Mouse (Mus musculus): ENCODE data around the gene Pitpnm3.

The Pitpnm3 gene

DNA sequence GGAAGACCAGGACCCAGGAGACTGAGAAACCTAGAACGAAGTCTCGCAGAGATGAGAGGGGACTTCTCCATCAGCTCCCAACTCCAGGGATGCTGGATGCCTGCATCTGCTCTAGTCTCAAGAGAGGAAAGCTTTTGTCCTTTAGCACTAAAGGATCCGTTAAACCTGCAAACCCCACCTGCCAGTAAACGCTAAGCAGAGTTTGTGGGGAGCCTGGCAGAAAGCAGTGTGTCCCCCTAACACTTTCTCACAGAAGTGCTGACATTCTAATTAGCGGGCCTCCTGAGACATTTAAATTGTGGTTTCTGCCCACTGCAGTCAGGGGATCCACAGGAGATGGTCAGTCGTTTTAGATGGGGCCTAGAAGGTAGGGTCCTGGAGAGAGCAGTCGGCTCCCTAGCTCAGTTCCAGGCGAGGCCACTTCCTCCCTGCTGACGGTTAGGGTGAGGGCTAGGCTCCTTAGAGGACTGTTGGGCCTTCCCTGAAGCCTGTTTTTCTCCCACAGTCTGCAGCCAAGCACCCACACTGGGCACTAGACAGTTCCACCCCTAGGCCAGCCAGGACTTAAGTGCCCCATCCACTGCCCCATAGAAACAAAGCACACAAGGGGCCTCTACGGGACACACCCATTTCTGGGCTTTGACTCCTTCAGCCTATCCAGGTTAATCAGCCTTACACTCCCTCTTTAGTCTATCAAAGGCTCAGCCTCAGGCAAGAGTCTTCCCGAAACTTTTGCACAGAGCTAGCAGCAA lies 829 bp upstream of the Pitpnm3 start:
- DNase-seq (ENCODE audit: low spot score in 2 of 2): no peak

DNA sequence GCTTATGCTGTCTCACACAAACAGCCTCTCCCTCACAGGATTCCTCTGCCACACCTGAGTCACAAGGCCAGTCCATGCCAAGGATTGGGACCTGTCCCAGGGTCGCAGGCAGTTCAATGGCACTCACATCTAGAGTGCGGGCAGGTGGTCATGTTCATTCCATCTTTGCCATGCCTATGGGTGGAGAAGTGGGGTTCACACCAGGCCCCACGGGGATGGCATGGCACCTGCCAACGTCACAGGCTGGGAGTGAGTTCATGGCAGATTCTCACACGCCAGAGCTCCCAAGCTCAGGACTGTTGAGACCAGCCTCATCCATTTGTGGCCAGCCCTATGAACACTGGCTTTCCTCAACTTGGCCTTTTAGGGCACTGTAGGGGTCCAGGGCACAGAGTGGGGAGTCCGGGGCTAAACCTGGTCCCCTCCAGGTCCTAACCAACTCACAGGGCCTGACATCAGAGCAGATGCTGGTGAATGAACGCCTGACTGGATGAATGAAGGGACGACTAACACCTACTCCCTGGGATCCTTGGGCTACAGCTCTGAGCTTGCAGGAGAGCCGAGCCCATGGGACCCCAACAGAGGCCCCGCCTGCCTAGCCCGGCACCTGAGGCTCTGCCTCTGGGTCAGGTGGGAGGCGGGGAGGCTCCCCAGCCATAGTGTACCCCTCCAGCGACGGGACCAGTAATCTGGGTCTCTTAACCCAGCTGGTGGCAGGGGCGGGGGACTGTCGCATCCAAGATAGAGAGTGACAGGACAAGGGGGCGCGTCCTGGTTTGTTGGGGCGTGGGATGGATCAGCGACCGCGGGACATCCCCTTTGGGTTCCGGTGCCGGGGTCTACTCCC lies 819 bp downstream of the Pitpnm3 start:
- no peak for DNase-seq (ENCODE audit: low spot score in 2 of 2)

DNA sequence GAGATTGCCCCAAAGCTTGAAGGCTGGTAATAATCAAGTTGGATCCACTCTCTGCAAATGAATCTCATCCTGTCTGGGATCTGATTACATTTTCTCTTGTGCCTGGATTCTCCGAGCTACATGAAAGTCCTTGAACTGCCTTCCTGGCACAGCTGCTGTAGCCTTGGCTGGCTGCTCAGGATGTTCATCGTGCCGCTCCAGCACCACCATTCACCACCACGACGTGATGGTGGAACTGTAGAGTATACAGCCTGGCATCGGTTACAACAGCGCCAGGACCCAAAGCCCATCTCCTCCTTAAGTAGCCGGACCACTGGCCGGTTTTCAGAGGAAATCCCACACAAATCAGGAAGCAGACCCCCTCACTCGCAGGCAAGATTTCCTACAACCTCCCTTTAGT lies 2.5 kb downstream of the Pitpnm3 start:
- DNase-seq (ENCODE audit: low spot score in 2 of 2): no peak

DNA sequence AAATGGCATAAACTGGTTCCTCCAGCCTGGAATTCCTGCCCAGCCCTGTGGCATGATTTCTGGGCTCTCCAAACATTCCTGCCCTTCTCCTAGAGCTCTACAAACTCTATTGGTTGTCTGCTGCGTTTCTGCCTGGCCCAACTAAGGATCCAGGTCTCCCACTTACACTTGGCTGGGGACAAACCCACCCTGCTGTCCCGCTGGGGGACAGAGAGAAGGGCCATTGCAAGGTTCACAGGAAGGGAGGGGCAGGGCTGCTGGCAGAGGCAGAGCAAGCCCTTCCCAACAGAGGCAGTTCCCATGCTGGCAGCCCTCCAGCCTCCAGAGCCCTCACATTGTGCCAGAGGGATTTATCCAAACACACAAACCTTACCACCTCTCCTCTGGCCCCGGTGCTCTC lies 3.3 kb downstream of the Pitpnm3 start:
- DNase-seq (ENCODE audit: low spot score in 2 of 2): no peak

DNA sequence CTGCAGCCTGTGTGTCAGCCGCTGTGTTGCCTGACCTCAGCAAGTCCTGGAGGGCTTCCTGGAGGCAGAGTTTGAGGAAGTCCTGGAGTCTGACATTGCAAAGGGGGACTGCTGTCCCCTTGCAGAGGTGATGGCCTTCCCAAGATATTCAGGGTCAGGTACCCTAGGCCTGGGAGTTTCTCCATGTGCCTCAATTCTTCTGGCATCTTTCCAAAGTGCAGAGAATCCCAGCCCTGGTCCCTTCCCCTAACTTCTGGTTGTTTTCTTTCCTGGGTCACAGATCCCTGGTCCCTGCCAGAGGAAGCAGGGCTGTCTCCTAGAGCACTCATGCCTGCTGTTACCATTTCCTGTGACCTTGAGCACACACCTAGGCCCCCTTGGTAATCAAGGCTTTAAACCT lies 3.9 kb downstream of the Pitpnm3 start:
- no peak for DNase-seq (ENCODE audit: low spot score in 2 of 2)

DNA sequence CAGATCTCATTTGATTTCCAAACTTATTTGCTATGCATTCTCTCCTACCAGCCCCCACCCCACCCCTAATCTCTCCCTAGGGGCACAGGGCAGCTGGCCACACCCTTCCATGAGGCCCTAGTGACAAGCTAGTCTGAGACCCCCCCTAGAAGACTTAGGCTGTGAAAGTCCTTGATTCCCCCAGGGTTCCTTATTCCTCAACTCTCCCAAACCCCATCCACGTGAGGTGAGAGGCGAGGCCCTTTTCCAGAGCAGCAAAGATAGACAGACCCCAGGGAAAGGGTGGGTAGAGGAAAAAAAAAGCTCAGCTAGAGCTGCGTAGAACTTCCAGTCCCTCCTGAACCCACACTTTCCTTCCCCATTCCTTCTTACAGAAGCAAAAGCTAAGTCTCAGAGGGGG lies 4.7 kb downstream of the Pitpnm3 start:
- DNase-seq (ENCODE audit: low spot score in 2 of 2): no peak

DNA sequence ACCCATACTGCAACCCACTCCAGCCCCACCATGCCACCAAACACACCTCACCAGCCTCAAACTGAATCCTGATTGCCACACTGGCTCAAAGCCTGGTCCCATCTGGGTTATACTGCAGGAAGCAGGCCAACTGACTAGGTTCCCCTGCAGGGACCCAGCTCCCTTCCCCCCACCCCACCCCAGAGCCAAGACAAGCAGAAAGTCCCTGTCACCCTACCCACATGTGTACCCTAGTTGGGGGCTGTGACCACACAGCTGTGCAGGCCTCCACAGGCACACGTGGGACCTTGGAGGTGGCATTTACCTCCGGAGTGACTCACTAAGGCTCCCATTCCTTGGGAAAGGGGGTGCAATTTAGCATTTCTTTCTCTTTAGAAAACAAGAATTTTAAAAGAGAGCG lies 5.1 kb downstream of the Pitpnm3 start:
- no peak for DNase-seq (ENCODE audit: low spot score in 2 of 2)

DNA sequence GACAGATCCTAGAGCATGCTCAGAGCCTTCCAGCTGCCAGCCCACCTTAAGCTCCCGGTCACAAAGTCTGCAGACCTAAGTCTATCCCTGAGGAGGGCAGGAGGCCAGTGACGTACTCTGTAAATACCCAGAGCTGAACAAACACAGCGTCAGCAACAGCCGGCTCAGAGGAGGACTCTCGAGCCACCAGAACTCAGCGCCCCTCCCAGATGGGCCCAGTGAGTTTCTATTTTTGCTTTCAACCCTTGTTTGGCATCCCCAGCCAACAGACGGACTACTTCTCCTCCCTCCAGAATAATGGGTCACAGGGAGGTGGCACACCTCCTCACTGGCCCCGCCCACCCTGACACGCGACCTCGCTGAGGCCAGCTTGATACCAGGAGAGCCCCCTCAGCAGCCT lies 5.6 kb downstream of the Pitpnm3 start:
- no peak for DNase-seq (ENCODE audit: low spot score in 2 of 2)

DNA sequence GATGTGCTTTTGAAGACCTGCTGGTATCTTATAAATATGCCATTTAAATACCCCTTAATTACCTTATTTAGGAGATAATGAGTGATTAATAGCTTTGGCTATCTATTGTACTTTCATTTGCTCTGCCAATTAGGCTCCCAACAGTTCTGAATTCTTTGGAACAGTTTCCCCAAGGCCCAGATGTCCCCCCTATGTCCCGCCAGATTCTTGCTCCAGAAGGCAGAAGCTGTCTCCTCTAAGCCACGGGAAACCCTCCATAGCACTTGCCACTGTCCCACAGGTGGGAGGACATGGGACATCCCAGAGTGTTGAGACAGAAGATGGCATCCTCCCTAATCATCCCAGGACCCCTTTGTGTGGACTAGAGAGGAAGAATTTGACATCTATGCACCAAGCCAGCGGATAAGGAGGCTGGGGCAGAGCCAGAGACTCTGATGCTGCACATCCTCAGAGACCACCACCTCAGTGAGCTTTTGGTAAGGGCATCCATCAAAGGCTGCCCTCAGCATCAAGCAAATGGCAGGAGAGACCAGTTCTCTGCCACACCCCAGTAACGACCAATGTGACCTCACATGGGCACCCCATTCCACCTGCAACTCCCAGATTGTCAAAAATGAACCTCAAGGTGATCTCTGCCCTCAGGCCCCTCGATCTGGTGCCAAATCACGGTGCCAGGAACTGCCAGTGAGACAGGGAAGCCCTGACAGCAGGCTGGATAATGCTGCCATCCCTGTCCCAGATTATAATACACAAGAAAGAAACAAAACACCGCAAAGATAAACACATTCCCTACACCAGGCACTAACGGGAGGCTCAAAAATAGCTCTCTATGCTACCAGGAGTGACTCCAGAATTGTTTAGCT lies 6.3 kb downstream of the Pitpnm3 start:
- no peak for DNase-seq (ENCODE audit: low spot score in 2 of 2)

DNA sequence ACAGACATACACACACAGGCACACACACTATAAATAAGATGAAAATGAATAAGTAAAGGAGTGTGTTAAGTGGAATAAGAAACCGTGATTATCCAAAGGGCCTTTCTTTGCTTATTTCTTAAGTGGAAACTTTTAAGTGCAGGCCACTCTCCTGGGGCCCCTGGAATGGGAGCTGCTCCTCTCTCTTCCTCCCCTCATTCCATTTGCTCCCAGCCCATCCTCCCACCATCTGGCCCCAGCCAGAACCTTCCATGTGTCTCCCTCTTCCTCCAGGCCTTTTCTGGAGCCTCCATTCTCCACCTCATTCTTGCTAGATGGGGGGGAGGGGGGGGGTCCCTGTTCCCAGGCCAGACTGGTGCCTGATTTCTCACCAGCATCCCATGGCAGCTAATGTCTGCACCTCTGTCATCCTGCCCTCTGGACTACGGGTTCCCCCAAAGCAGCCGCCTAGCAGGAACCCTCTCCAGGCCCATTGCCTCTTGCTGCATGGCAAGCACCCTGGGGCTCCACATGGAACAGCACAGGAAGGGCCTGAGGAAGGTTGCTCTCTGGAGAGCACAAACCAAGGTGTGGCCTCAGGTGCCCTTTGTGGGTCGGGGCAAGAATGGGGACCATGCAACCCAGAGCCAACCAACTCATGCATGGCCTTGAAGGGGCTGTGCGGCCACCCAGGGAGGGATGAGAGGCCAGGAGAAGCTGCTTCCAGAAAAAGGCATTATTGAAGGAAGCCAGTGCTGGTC lies 8.0 kb downstream of the Pitpnm3 start:
- DNase-seq (ENCODE audit: low spot score in 2 of 2): no peak

DNA sequence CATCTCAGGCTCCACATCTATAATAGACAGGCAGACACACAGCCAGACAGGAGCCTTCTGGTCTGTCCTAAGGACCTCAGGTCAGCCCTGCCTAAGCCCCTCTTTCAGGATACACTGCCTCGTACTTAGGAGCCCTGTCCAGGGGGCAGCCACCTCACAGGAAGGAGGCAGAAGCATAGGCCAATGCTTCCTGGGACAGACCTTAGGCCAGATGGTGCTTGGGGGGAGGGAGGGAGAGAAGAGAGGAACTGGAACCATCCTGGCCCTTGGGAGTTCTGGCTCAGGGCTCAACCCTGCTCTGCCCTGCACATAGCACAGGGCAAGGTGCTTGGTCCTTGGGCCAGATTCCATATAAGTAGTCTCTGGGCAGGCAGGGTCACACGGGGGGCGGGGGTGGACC lies 9.8 kb downstream of the Pitpnm3 start:
- DNase-seq (ENCODE audit: low spot score in 2 of 2): no peak

DNA sequence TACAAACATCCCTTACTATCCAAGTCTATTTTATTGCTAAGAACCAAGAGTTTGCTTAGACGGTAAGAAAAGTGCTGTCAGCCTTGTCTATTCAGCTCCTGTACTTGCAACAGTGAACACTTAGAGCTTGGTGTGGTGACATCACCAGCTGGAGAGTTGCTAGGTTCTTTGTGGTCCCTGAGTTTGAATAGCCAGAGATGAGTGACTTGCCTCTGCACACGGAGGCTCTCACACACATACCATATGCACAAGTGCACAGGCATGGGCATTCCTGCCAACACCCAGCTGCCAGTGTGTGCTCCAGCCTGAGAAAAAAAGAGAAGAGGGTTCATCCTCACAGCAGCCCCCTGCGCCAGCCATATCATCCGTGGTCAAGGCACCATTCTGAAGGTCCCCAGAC lies 12.0 kb downstream of the Pitpnm3 start:
- no peak for DNase-seq (ENCODE audit: low spot score in 2 of 2)

DNA sequence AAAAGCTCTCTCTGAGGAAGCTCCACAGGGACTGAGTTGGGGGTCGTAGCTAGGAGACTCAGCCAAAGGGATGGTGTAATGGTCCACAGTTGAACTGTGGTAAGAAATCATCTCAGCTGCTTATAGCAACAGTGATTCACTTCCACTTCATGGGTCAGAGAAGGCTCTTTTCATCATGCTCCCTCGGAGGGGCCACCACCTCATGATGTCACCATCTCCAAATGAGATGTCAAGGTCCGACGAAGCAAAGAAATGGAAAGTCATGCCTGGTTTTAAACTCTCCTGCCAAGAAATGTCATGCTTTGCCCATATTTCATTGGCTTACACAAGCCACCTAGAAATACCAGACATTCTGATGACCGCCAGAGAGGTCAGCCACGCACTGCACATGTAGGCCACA lies 15.2 kb downstream of the Pitpnm3 start:
- DNase-seq (ENCODE audit: low spot score in 2 of 2): no peak

DNA sequence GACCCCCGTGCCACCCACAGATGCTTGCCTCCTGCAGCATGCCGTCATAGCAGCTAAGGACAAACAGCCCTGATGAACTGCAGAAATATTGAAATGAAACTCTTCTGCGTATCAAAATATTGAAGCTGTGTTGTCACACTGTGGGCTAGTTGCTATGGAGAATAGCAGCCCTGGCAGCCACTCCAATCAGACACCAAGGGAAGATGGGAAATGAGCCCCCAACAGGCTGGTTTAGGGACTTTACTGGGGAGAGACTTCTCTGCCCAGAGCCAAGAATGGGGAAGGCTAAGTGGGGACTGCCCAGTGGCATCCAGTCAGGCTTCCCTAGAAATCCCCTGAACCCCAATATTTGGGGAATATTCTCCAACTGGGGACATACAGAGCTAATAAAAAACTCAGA lies 16.9 kb downstream of the Pitpnm3 start:
- no peak for DNase-seq (ENCODE audit: low spot score in 2 of 2)

DNA sequence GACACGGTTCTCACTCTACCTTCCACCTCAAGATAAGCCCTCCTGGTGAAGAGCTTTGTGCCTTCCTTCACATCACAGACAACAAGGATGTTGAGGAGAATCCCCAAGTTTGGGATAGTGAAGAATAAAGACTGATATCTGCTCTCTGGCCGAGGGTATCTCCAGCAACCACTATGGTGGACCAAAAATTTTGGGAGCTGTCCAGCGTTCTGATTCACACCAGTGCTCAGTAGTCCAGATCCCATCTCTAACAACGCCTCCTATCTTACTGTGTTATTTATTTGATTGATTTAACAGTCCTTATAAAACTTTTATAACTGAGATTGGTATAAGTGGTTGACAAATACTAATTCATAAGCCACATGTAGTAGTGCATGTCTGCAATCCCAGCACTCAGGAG lies 22.3 kb downstream of the Pitpnm3 start:
- DNase-seq (ENCODE audit: low spot score in 2 of 2): no peak

DNA sequence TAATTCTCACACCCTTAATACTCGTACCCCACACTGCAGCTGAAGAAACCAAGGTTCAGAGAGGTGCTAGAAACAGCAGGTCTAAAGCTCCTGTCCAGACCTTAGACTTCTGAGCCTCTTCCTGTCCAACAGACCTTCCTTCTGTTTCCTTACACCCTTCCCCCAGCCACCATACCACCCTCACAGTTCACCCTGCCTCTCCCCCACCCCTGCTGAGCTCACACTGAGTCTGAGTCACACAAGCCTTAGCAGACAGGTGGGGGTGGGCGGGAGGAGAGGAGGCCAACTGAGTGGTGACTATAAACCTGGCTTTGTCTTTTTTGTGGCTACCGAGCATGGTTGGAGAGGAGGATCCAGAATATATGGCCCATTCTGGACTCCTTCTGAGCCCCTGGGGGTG lies 24.9 kb downstream of the Pitpnm3 start:
- DNase-seq (ENCODE audit: low spot score in 2 of 2): no peak

DNA sequence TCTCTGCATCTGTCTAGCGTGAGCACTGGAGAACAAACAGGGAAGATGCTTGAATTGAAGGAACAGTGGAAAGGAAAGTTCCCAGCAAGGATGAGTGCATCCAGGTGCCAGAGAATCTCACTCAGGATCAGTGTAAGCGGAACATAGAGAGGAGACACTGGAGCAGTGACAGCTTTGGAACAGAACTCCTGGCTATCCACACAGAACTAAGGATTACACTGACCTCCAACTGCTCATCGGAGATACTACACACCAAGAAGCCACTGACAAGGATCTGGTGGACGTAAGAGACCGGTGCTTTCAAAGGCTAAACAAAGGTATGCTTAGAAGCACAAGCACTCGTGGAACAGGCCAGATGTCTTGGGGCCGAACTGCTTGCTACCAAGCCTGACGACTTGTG lies 31.4 kb downstream of the Pitpnm3 start:
- no peak for DNase-seq (ENCODE audit: low spot score in 2 of 2)

DNA sequence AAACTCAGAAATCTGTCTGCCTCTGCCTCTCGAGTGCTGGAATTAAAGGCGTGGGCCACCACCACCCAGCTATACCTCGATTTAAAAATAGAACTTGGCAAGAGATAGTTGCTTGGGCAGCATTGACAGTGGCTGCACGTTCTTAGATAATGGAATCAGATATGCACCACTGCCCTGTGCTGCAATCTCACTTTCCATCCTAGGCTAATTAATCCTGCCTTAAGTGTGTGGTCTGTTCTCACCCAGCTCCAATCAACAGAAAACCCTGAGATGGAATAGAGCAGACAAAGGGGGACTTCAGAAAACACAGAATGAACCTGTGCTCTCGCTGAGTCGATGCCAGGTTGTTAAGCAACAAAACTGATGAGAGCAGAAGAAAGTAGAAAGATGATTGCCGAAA lies 32.0 kb downstream of the Pitpnm3 start:
- DNase-seq (ENCODE audit: low spot score in 2 of 2): no peak

DNA sequence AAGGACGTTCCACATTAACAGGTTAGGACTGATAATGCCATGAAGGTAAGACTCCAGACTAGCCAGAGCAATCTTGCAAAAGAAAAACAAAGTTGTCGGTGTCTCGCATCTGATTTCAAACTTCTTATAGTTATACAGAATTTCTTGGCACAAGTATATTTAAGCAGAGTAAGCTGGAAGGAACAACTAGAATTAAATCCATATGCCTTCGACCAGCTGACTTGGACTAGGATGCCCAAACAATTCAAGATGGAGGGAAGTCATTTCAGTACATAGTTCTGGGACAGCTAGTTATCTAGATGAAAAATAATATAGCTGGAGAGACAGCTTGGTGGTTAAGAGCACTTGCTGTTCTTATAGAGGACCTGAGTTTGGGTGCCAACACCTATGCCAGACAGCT lies 34.6 kb downstream of the Pitpnm3 start:
- no peak for DNase-seq (ENCODE audit: low spot score in 2 of 2)

DNA sequence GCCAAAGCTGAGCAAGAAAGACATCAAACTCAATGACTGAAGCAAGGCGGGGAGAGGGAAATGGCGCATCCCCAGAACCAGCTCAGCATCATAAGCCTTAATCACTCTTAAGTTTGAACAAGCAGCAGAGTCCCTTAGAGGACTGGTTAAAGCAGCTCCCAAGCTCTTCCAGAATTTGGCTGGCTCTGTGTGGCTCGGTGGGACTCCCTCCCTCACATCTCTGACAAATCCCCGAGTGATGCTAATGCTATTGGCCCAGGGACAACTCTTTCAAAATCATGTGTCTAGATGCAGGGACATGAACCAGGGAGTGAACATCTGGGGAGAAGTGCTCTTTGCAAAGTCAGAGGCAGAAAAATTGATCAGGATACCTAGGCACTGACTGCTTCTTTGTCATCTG lies 36.4 kb downstream of the Pitpnm3 start:
- DNase-seq (ENCODE audit: low spot score in 2 of 2): no peak

DNA sequence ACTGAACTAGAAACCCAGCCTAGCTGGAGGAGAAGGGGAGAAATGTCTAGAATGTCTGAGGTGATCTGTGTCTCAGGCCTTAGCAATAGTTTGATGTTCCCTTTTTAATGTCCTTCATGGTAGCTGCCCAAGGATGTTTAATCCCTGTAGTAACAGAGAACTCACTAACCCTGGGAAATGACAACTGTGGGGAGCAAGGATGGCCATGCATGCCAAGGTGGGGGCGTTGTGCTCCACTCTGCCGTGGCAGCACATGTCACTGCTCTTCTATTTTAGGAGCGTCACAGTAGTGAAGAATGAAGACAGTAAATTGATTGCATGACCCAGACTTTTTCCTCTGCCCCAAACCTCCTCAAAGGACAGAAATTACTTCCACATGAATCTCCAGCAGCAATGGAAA lies 37.6 kb downstream of the Pitpnm3 start:
- no peak for DNase-seq (ENCODE audit: low spot score in 2 of 2)

DNA sequence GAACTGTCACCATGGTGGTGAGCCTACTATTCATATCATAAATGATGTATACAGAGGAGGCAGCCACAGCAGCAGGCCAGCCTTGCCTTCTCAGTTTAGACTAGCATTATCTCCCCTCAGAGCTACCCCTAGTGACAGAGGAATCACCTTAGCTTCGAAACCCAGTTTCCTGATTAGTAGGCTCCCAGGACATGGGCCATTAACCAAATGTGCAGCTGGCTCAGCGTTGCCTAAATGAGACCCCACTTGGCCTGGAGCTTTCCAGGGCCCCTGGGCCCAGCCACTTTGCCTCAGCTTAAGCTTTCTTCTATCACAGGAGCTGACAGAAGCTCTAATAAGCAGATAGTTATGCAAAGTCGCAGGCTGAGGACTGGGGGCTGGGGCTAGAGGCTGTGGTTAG lies 39.6 kb downstream of the Pitpnm3 start:
- DNase-seq (ENCODE audit: low spot score in 2 of 2): no peak
